ENCODE assay signal across 18 mouse cellular contexts in the genomic region with DNA sequence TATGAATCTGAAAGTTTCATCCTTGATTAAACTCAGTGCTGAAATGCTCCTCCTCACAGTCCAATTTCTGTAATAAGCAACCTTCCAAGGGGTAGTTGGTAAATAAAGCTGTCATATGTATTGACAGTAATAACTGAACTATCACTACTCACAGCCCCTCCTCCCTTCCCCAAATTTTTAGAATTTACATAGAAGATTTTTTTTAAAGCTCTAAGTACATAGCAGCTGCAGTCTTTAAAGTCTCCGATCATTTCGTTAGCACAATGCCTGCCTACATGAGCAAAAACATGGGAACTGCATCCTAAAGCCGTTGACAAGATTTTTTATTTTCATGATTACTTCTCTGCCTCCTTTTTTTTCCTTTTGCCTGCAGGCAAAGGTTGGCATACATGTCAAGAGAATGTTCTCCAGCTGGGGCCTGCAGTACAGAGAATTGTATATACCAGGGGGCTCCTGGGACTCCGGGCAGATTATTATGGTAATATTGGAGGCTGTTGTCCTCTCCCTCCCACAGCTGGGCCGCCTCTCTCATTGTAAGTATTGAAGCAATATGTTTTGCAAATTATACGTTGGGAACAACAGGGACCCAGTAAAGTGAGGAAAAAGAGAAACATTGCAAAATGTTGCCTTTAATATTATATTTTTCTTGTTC. TPM values are rescaled to one million over a fixed set of nuclear protein-coding genes. Genes with fewer than 3 reads are reported as not detected.
DNase-seq lines count a peak whose midpoint lies in the region; ATAC-seq and TF ChIP-seq lines count a peak whose summit lies in the region.
"Had no signal": no experiment of that assay in that cellular context is flagged by ENCODE, and none has a peak within 500 bp of the region (broad histone marks: within the 10 kb centered on the region; RNA-seq: fewer than 3 reads in every experiment).

No protein-coding gene starts in this region.

- DNase-seq in embryo, embryonic 10.5 days (ENCODE audit: low spot score), result peak; percentile 15
- DNase-seq in embryo, embryonic 10 days (ENCODE audit: low spot score), result no peak
- DNase-seq in hindbrain, embryonic 14.5 days (ENCODE audit: low spot score), result peak; percentile 37
- no peak for DNase-seq in midbrain, postnatal 0 days (ENCODE audit: low spot score)
- no peak for DNase-seq in lung, postnatal 25 days (ENCODE audit: low spot score)
- DNase-seq in cerebellum, adult 2 months, result no peak
- DNase-seq in ovary, adult 18-20 months (ENCODE audit: low spot score), result no peak
- DNase-seq: adrenal gland, postnatal 25 days; cerebellum, adult 9-11 months; gastrocnemius, postnatal 25 days; heart, postnatal 10 days; kidney, postnatal 25 days; right cerebral cortex, postnatal 25 days had no signal

- TF ChIP-seq CTCF in midbrain, postnatal 0 days (IDR thresholded peaks at IDR 0.05), result no peak
- TF ChIP-seq CTCF in cerebellum, adult 2 months (IDR thresholded peaks at IDR 0.05; ENCODE audit: borderline replicate concordance, insufficient read depth, low read depth, low read length), result no peak

- no peak for TF ChIP-seq POLR2A in cerebellum, adult 2 months (IDR thresholded peaks at IDR 0.05; ENCODE audit: borderline replicate concordance, insufficient read depth, low read length)

- H3K27me3 ChIP-seq in forebrain, embryonic 12.5 days, result no peaks in the 10 kb centered on the region
- H3K27me3 ChIP-seq in hindbrain, embryonic 14.5 days (ENCODE audit: control insufficient read depth, insufficient read depth, low read length), result no peaks in the 10 kb centered on the region
- H3K27me3 ChIP-seq in midbrain, postnatal 0 days (ENCODE audit: insufficient read depth, low read length), result no peaks in the 10 kb centered on the region
- H3K27me3 ChIP-seq in cerebellum, adult 2 months (ENCODE audit: control insufficient read depth, insufficient read depth, low read length), result no peaks in the 10 kb centered on the region
- H3K27me3 ChIP-seq: embryonic facial prominence, embryonic 13.5 days; liver, embryonic 12.5 days had no signal

- 25% methylated on average over 6 of the region's 6 CpGs for WGBS in forebrain, embryonic 12.5 days
- WGBS in hindbrain, embryonic 14.5 days, result 20% methylated on average over 6 of the region's 6 CpGs
- 23% methylated on average over 6 of the region's 6 CpGs for whole genome bisulfite sequencing in midbrain, postnatal 0 days
- 25% methylated on average over 6 of the region's 6 CpGs for WGBS in cerebellum, adult 2 months

- H3K4me2 ChIP-seq in forebrain, embryonic 12.5 days, result no peak overlapping the region
- 0 out of 2 replicates have a peak overlapping the region, but pooled peaks have one; percentile 10 for H3K4me2 ChIP-seq in hindbrain, embryonic 14.5 days (replicated peaks)
- H3K4me2 ChIP-seq in midbrain, postnatal 0 days (ENCODE audit: low read depth, low read length, poor library complexity, severe bottlenecking), result no peak overlapping the region
- H3K4me2 ChIP-seq: embryonic facial prominence, embryonic 13.5 days; liver, embryonic 12.5 days had no signal

- H3K9me3 ChIP-seq in forebrain, embryonic 12.5 days, result no peaks in the 10 kb centered on the region
- no peaks in the 10 kb centered on the region for H3K9me3 ChIP-seq in hindbrain, embryonic 14.5 days (ENCODE audit: control insufficient read depth, low read length)
- H3K9me3 ChIP-seq in midbrain, postnatal 0 days (ENCODE audit: low read length), result no peaks in the 10 kb centered on the region
- H3K9me3 ChIP-seq: embryonic facial prominence, embryonic 13.5 days; limb, embryonic 10.5 days; liver, embryonic 12.5 days had no signal

- H3K27ac ChIP-seq in forebrain, embryonic 12.5 days, result peak overlapping the region; percentile 56; the same call in 1 of the 2 replicates
- H3K27ac ChIP-seq in hindbrain, embryonic 14.5 days, result no peak overlapping the region
- no peak overlapping the region for H3K27ac ChIP-seq in midbrain, postnatal 0 days (ENCODE audit: low read depth, low read length)
- H3K27ac ChIP-seq in cerebellum, adult 2 months (ENCODE audit: insufficient read depth, low read length), result no peak overlapping the region
- H3K27ac ChIP-seq: embryonic facial prominence, embryonic 13.5 days; limb, embryonic 10.5 days; liver, embryonic 12.5 days had no signal

- H3K4me3 ChIP-seq in forebrain, embryonic 12.5 days (replicated peaks), result no peak overlapping the region
- no peak overlapping the region for H3K4me3 ChIP-seq in hindbrain, embryonic 14.5 days (replicated peaks; ENCODE audit: low read length)
- H3K4me3 ChIP-seq in midbrain, postnatal 0 days (ENCODE audit: low read depth, low read length), result no peak overlapping the region
- no peak overlapping the region for H3K4me3 ChIP-seq in cerebellum, adult 2 months (replicated peaks; ENCODE audit: insufficient read depth, low read depth, low read length)
- H3K4me3 ChIP-seq: embryonic facial prominence, embryonic 13.5 days; limb, embryonic 10.5 days; liver, embryonic 12.5 days had no signal

- H3K9ac ChIP-seq in forebrain, embryonic 12.5 days, result no peak overlapping the region
- H3K9ac ChIP-seq in hindbrain, embryonic 14.5 days, result no peak overlapping the region
- H3K9ac ChIP-seq in midbrain, postnatal 0 days (replicated peaks; ENCODE audit: low read length, poor library complexity, severe bottlenecking), result no peak overlapping the region
- H3K9ac ChIP-seq: embryonic facial prominence, embryonic 13.5 days; liver, embryonic 12.5 days had no signal

- peak; percentile 80 for ATAC-seq in forebrain, embryonic 12.5 days (ENCODE audit: low FRiP score)
- ATAC-seq in hindbrain, embryonic 14.5 days (ENCODE audit: low FRiP score), result peak; percentile 86; the same call in 1 of the 2 replicates
- ATAC-seq in midbrain, postnatal 0 days (ENCODE audit: low FRiP score), result 0 out of 2 replicates have a peak, but pooled peaks have one; percentile 38
- ATAC-seq: liver, embryonic 12.5 days; lung, postnatal 0 days had no signal

- no peaks in the 10 kb centered on the region for H3K36me3 ChIP-seq in forebrain, embryonic 12.5 days (replicated peaks)
- no peaks in the 10 kb centered on the region for H3K36me3 ChIP-seq in hindbrain, embryonic 14.5 days (replicated peaks; ENCODE audit: control insufficient read depth, insufficient read depth)
- H3K36me3 ChIP-seq in midbrain, postnatal 0 days (ENCODE audit: insufficient read depth, low read length), result no peaks in the 10 kb centered on the region
- H3K36me3 ChIP-seq: embryonic facial prominence, embryonic 13.5 days; limb, embryonic 10.5 days; liver, embryonic 12.5 days had no signal

- peaks cover 11% of the 10 kb centered on the region; the same call in 1 of the 2 replicates for H3K4me1 ChIP-seq in forebrain, embryonic 12.5 days
- peaks cover 3% of the 10 kb centered on the region; the same call in 1 of the 2 replicates for H3K4me1 ChIP-seq in hindbrain, embryonic 14.5 days (replicated peaks; ENCODE audit: control insufficient read depth, insufficient read depth, low read length)
- H3K4me1 ChIP-seq in midbrain, postnatal 0 days (ENCODE audit: insufficient read depth, low read length), result no peaks in the 10 kb centered on the region
- H3K4me1 ChIP-seq in cerebellum, adult 2 months (ENCODE audit: control insufficient read depth, insufficient read depth, low read length), result no peaks in the 10 kb centered on the region
- H3K4me1 ChIP-seq: embryonic facial prominence, embryonic 13.5 days; limb, embryonic 10.5 days; liver, embryonic 12.5 days had no signal

RNA-seq across cellular contexts. Expression of gene Rnf219, which starts 45.0 kb away (rescaled TPM):
- polyA plus RNA-seq in forebrain, embryonic 12.5 days (2016; fragmentation: Nextera tagmentation; extraction: Ambion mirVana), result 32.6 and 39.3 TPM in 2 replicates
- 31.2 and 34.6 TPM in 2 replicates for polyA plus RNA-seq in hindbrain, embryonic 14.5 days (2014; fragmentation: Nextera tagmentation; extraction: Ambion mirVana)
- 11.9 and 22.0 TPM in 2 replicates for total RNA-seq in midbrain, postnatal 0 days (2014; rRNA removed)
- 18.7 and 26.3 TPM in 2 replicates for polyA plus RNA-seq in midbrain, postnatal 0 days (2015; fragmentation: Nextera tagmentation; extraction: Ambion mirVana)
- 6.3 and 6.4 TPM in 2 replicates for polyA plus RNA-seq in cerebellum, adult 2 months (2012; rRNA removed)

Comparison
In these comparisons a context has a peak if more than half of its experiments do, and no peak if none do; other contexts are left out.
1. DNase-seq: peak in embryo, embryonic 10.5 days (single experiment) and hindbrain, embryonic 14.5 days (single experiment); none in embryo, embryonic 10 days (single experiment), midbrain, postnatal 0 days (single experiment), lung, postnatal 25 days (single experiment), cerebellum, adult 2 months (0 of 2) and ovary, adult 18-20 months (single experiment).
2. Peak in every context shown above with its lines, with median percentiles within 50 percentile points of each other: ATAC-seq.